Mouse (Mus musculus): ENCODE measurements around the gene 1700029I15Rik. TPM values are rescaled to one million over a fixed set of nuclear protein-coding genes. Genes with fewer than 3 reads are reported as not detected.

Gene 1700029I15Rik
- polyA plus RNA-seq, 1 experiment from 2014 or later = 0.62 TPM

DNA sequence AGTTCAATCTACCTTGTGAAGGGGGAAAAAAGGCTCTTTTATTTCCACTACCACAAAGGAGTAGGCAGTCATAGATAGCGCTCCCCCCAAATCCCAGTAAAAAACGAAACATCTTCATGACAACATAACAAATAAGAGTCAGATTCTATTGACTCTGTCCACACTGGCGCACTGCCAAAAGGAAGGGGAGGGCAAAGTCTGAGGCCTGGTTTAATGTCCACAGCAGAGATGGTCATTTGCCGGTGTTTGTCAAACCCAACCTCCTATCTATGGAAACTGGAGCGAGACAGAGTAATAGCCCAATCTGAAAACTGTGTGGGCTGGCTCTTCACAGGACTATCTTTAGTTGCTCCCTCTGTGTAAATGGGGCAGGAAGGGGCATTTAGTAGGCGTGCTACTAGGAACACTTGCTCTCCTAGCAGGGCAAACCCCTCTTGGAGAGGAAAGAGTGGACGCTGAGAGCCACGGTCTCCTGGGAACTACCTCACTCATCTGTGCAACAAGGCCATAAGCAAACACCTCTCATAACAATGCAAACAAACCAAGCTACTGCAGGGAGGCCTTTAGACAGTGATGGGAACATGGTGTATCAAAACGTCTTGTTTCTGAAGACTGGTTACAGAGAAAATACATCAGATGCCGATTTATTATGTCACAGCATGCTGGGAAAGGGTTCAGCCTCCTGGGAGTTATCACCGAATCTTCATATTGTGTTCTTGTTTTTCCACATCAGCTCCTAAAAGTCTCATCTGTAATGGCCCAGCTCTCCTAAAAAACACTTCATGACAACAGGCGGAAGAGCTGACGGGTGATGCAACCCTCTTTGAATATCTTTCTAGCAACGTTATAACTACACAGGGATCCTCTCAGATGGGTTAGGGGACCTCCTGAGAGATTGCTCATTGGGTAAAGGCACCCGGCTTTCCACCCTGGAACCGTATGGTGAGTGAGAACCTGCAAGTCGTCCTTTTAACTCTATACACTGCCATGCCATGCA is 50.3 kb downstream of the 1700029I15Rik start:
- Histone ChIP-seq H3K4me3 (peak overlapping the region; percentile 90), H3K36me3 (no peaks in the 10 kb centered on the region), H3K4me2 (peak overlapping the region; percentile 87), H3K9me3 (no peaks in the 10 kb centered on the region), H3K4me1 (peaks cover 68% of the 10 kb centered on the region), H3K9ac (peak overlapping the region; percentile 91), H3K27me3 (replicated peaks) (peaks cover 13% of the 10 kb centered on the region), H3K27ac (replicated peaks) (peak overlapping the region; percentile 60; the same call in 1 of the 2 replicates)
- ATAC-seq (ENCODE audit: extremely low read depth, insufficient number of reproducible peaks, low FRiP score, low TSS enrichment) = no peak
- WGBS = 41% methylated on average over 17 of the region's 17 CpGs

DNA sequence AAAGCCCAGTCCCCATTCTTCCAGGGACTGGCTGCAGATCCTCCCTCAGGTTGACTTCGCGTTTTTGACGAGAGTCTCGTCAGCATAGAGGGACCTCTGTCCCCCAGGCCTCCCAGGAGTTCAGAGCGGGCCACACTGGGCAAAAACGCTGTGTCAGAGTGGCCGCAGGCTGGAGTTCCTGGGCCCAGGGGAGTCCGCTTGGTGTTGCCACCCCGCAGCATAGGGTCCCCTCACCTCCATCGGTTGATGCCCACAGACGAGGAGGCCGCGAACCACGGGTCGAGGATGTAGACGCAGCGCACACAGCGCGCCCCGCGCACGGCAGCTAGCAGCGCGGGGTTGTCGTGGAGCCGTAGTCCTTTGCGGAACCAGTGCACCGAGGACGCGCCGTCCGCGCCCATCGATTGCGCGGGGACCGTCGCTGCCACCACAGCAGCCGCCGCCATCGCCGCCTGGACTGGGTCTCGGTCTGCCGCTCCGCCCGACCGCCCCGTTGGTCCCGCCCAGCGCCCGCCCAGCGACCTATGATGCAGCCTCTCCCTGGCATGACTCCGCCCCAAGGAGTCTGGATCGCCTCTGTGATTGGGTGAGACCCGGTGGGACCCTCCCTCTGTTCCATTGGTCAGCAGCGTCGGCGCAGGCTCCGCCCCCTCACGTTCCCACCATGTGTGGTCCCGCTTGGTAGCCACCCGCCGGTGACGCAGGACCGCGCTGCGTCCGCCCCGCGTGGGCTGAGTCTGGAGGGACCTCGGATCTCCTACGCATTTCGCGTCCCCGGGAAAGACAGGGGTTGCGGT is 51.4 kb downstream of the 1700029I15Rik start, which contains the start of gene Cry2:
Gene Cry2, minus strand, starts transcription at position 466 of the 797 bp plus-strand sequence.
- under 1% methylated on average over 76 of the region's 76 CpGs for WGBS
- peak within 1 kb of the TSS; percentile 91 for H3K9ac ChIP-seq
- peaks cover 57% of the 10 kb centered on the region for H3K4me1 ChIP-seq
- H3K4me3 ChIP-seq = peak within 1 kb of the TSS; percentile 90
- H3K27ac ChIP-seq (replicated peaks) = peak within 1 kb of the TSS; percentile 60
- peak; percentile 97 for ATAC-seq (ENCODE audit: extremely low read depth, insufficient number of reproducible peaks, low FRiP score, low TSS enrichment)
- no peaks in the 10 kb centered on the region for H3K9me3 ChIP-seq
- peak within 1 kb of the TSS; percentile 87 for H3K4me2 ChIP-seq
- no peaks in the 10 kb centered on the region for H3K36me3 ChIP-seq
- peaks cover 13% of the 10 kb centered on the region for H3K27me3 ChIP-seq (replicated peaks)

DNA sequence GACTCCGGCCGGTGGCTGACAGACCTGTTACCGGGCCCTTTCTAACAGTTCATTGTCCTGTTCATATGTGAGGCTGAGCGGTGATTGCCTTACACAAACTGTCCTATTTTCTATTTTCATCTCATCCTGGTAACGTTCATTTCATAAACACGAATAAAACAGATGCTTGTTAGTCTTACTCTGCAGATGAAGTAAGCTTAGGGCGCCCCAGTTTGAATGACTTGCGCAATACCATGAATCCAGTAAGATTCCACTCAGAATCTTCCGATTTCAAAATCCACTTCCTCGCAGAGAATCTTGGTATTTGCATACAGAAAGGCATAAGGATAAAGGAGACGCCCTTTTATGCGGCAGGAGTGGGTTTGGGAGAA is 52.0 kb downstream of the 1700029I15Rik start:
- WGBS = 11% methylated on average over 12 of the region's 12 CpGs
- Histone ChIP-seq H3K27ac (replicated peaks) (peak overlapping the region; percentile 30; the same call in 1 of the 2 replicates), H3K4me3 (peak overlapping the region; percentile 90), H3K36me3 (no peaks in the 10 kb centered on the region), H3K9ac (peak overlapping the region; percentile 78), H3K27me3 (replicated peaks) (peaks cover 17% of the 10 kb centered on the region), H3K4me1 (peaks cover 51% of the 10 kb centered on the region), H3K9me3 (no peaks in the 10 kb centered on the region), H3K4me2 (peak overlapping the region; percentile 87)
- ATAC-seq (ENCODE audit: extremely low read depth, insufficient number of reproducible peaks, low FRiP score, low TSS enrichment) = no peak

DNA sequence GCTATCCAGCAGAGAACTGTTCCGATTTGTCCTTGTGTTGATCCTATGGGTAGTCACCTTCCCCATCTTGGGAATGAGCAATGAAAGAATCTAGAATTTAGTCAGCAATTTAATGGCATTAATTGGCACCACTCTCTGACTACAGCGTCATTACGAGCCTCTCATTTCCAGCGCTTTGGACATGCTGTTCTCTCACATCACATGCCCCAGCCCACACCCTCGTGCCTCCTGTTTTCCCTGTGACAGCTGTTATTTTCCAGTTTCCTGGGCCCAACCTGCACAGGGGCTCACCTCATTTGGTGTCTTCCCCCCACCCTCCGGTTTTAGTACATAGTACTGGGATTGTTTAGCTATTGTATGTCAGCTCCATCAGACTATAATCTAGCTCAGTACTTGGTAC is 52.7 kb downstream of the 1700029I15Rik start:
- H3K4me2 ChIP-seq = peak overlapping the region; percentile 87
- peaks cover 22% of the 10 kb centered on the region for H3K27me3 ChIP-seq (replicated peaks)
- 52% methylated on average over 6 of the region's 6 CpGs for WGBS
- H3K4me1 ChIP-seq = peaks cover 44% of the 10 kb centered on the region
- H3K9me3 ChIP-seq = no peaks in the 10 kb centered on the region
- no peaks in the 10 kb centered on the region for H3K36me3 ChIP-seq
- H3K4me3 ChIP-seq = no peak overlapping the region
- no peak for ATAC-seq (ENCODE audit: extremely low read depth, insufficient number of reproducible peaks, low FRiP score, low TSS enrichment)
- H3K27ac ChIP-seq (replicated peaks) = no peak overlapping the region
- no peak overlapping the region; the same call in 1 of the 2 replicates for H3K9ac ChIP-seq

Small RNA genes lying within 50 kb of the gene (microRNA-seq; reads per million reads assigned to microRNA genes)
- gene Mir7000 = not detected

Other genes with a start within 250 kb of the 1700029I15Rik start
- gene Pex16, start 7.9 kb upstream of the 1700029I15Rik start, polyA plus RNA-seq (2015; fragmentation: Nextera tagmentation; extraction: Ambion mirVana) = 15.8 and 17.3 TPM in 2 replicates
- gene Large2, start 7.7 kb upstream of the 1700029I15Rik start, polyA plus RNA-seq (2015; fragmentation: Nextera tagmentation; extraction: Ambion mirVana) = 1.8 and 2.3 TPM in 2 replicates
- gene Mapk8ip1, start 18.7 kb downstream of the 1700029I15Rik start, polyA plus RNA-seq (2015; fragmentation: Nextera tagmentation; extraction: Ambion mirVana) = 6.5 and 7.5 TPM in 2 replicates
- gene Cry2, start 51.5 kb downstream of the 1700029I15Rik start, polyA plus RNA-seq (2015; fragmentation: Nextera tagmentation; extraction: Ambion mirVana) = 18.6 and 19.0 TPM in 2 replicates
- 7.7 and 8.9 TPM in 2 replicates for gene Slc35c1, start 78.0 kb downstream of the 1700029I15Rik start, polyA plus RNA-seq (2015; fragmentation: Nextera tagmentation; extraction: Ambion mirVana)
- gene Chst1, start 217.2 kb downstream of the 1700029I15Rik start, polyA plus RNA-seq (2015; fragmentation: Nextera tagmentation; extraction: Ambion mirVana) = 2.0 and 2.1 TPM in 2 replicates